ENCODE assay signal across 21 mouse cellular contexts in the genomic region with DNA sequence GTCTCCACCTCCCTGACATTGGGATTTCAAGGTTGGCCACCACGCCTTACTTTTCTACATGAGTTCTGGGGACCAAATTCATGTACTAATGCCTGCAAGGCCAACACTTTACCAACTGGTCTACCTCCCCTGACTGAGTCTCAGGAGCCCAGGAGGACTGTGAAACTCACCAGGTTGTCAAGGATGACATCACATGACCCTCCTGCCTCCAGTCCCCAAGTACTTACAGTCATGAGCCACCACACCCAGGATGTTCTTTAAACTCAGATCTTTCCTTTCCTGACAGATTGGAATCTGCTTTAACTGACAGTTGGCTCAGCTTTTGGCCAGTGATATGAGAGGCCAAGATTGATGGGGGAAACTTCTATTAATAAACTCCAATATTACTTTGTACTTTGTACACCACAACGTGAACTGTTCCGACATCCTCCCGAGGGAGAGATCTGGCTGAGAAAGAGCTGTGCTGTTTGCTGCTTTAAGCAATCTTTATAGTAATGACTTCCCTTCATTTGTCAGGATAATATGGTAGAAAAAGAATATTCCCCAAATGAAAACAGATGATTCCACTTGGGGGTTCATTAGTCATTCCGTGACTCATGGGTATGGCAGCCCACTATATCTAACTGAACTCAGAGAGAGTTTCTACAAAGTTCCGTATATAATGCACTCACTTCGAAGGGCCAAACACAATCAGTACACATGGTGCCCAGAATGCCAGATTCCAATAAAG.
DNase-seq lines count a peak whose midpoint lies in the region; ATAC-seq lines count a peak whose summit lies in the region.
"Had no signal": no experiment of that assay in that cellular context is flagged by ENCODE, and none has a peak within 500 bp of the region (broad histone marks: within the 10 kb centered on the region; RNA-seq: fewer than 3 reads in every experiment).

No protein-coding gene starts in this region.

- H3K27ac ChIP-seq in embryonic facial prominence, embryonic 14.5 days (replicated peaks; ENCODE audit: low read depth, low read length) = no peak overlapping the region
- H3K27ac ChIP-seq in embryonic facial prominence, embryonic 10.5 days (replicated peaks) = no peak overlapping the region
- peak overlapping the region; percentile 31; the same call in 1 of the 2 replicates for H3K27ac ChIP-seq in embryonic facial prominence, embryonic 15.5 days (replicated peaks)
- H3K27ac ChIP-seq: forebrain, embryonic 13.5 days; heart, embryonic 13.5 days; hindbrain, embryonic 15.5 days had no signal

- no peak overlapping the region for H3K4me3 ChIP-seq in embryonic facial prominence, embryonic 14.5 days (ENCODE audit: low read depth, low read length)
- H3K4me3 ChIP-seq in embryonic facial prominence, embryonic 10.5 days = no peak overlapping the region
- H3K4me3 ChIP-seq in embryonic facial prominence, embryonic 15.5 days (replicated peaks) = no peak overlapping the region
- H3K4me3 ChIP-seq: forebrain, embryonic 13.5 days; heart, embryonic 13.5 days; hindbrain, embryonic 15.5 days had no signal

- H3K36me3 ChIP-seq in embryonic facial prominence, embryonic 14.5 days (ENCODE audit: control insufficient read depth, insufficient read depth, low read length) = no peaks in the 10 kb centered on the region
- H3K36me3 ChIP-seq in embryonic facial prominence, embryonic 10.5 days (replicated peaks) = no peaks in the 10 kb centered on the region
- H3K36me3 ChIP-seq in embryonic facial prominence, embryonic 15.5 days = no peaks in the 10 kb centered on the region
- H3K36me3 ChIP-seq: heart, embryonic 13.5 days; hindbrain, embryonic 15.5 days had no signal

- H3K4me1 ChIP-seq in embryonic facial prominence, embryonic 14.5 days (ENCODE audit: control insufficient read depth, insufficient read depth, low read length) = no peaks in the 10 kb centered on the region
- H3K4me1 ChIP-seq in embryonic facial prominence, embryonic 10.5 days = no peaks in the 10 kb centered on the region
- H3K4me1 ChIP-seq in embryonic facial prominence, embryonic 15.5 days = no peaks in the 10 kb centered on the region
- H3K4me1 ChIP-seq: forebrain, embryonic 13.5 days; heart, embryonic 13.5 days; hindbrain, embryonic 15.5 days had no signal

- DNase-seq in embryonic facial prominence, embryonic 14.5 days (ENCODE audit: low spot score) = peak; percentile 76
- no peak for DNase-seq in embryonic facial prominence, embryonic 10.5 days (ENCODE audit: low spot score)
- DNase-seq in 3T3-L1 (ENCODE audit: low read depth, low spot score) = peak; percentile 43
- peak; percentile 19 for DNase-seq in Muller cell, postnatal 12 days (ENCODE audit: inconsistent ontology term)
- DNase-seq in right cerebral cortex, adult 18-20 months = no peak
- DNase-seq in cerebellum, postnatal 10 days = no peak
- no peak for DNase-seq in layer of hippocampus, postnatal 36 days
- DNase-seq: B cell, adult 2 months; cerebellum, adult 11-12 months; cerebellum, adult 9-11 months; gastrocnemius, postnatal 36 days; heart, adult 11 months; heart, postnatal 36 days; kidney, adult 8-10 months had no signal

- no peak overlapping the region for H3K9ac ChIP-seq in embryonic facial prominence, embryonic 14.5 days (ENCODE audit: low read depth, low read length)
- H3K9ac ChIP-seq in embryonic facial prominence, embryonic 15.5 days = no peak overlapping the region
- H3K9ac ChIP-seq: forebrain, embryonic 13.5 days; forebrain, postnatal 0 days; heart, embryonic 13.5 days; hindbrain, embryonic 15.5 days had no signal

- WGBS in embryonic facial prominence, embryonic 14.5 days = 60% methylated on average over 7 of the region's 7 CpGs
- WGBS in embryonic facial prominence, embryonic 10.5 days = 90% methylated on average over 7 of the region's 7 CpGs
- 60% methylated on average over 7 of the region's 7 CpGs for WGBS in embryonic facial prominence, embryonic 15.5 days

- H3K27me3 ChIP-seq in embryonic facial prominence, embryonic 14.5 days (replicated peaks; ENCODE audit: control insufficient read depth, insufficient read depth, low read length) = no peaks in the 10 kb centered on the region
- no peaks in the 10 kb centered on the region for H3K27me3 ChIP-seq in embryonic facial prominence, embryonic 10.5 days (replicated peaks; ENCODE audit: low read depth, poor library complexity, severe bottlenecking)
- H3K27me3 ChIP-seq in embryonic facial prominence, embryonic 15.5 days = no peaks in the 10 kb centered on the region
- H3K27me3 ChIP-seq: forebrain, embryonic 13.5 days; heart, embryonic 13.5 days; hindbrain, embryonic 15.5 days had no signal

- H3K4me2 ChIP-seq in embryonic facial prominence, embryonic 14.5 days (ENCODE audit: low read depth, low read length) = no peak overlapping the region
- H3K4me2 ChIP-seq in embryonic facial prominence, embryonic 15.5 days (replicated peaks) = no peak overlapping the region
- H3K4me2 ChIP-seq: forebrain, embryonic 13.5 days; heart, embryonic 13.5 days; hindbrain, embryonic 15.5 days had no signal

- peak; percentile 44; the same call in 1 of the 2 replicates for ATAC-seq in embryonic facial prominence, embryonic 14.5 days (ENCODE audit: low read depth)
- 0 out of 2 replicates have a peak, but pooled peaks have one; percentile 65 for ATAC-seq in embryonic facial prominence, embryonic 15.5 days (ENCODE audit: insufficient number of reproducible peaks, low FRiP score, low TSS enrichment, low read depth)
- ATAC-seq: activated CD4-positive, CD25-positive, alpha-beta regulatory T cell, adult 4 months; forebrain, embryonic 13.5 days; intestine, embryonic 16.5 days had no signal

- no peaks in the 10 kb centered on the region for H3K9me3 ChIP-seq in embryonic facial prominence, embryonic 14.5 days (ENCODE audit: control insufficient read depth, low read length)
- H3K9me3 ChIP-seq in embryonic facial prominence, embryonic 10.5 days = no peaks in the 10 kb centered on the region
- no peaks in the 10 kb centered on the region for H3K9me3 ChIP-seq in embryonic facial prominence, embryonic 15.5 days (replicated peaks)
- H3K9me3 ChIP-seq: forebrain, embryonic 13.5 days; heart, embryonic 13.5 days; hindbrain, embryonic 15.5 days had no signal

Comparison
In these comparisons a context has a peak if more than half of its experiments do, and no peak if none do; other contexts are left out.
1. DNase-seq: peak in embryonic facial prominence, embryonic 14.5 days (single experiment), 3T3-L1 (single experiment) and Muller cell, postnatal 12 days (single experiment); none in embryonic facial prominence, embryonic 10.5 days (single experiment), right cerebral cortex, adult 18-20 months (single experiment), cerebellum, postnatal 10 days (0 of 2) and layer of hippocampus, postnatal 36 days (0 of 2).